Mouse (Mus musculus): ENCODE results near the gene Urgcp.

The Urgcp gene

DNA sequence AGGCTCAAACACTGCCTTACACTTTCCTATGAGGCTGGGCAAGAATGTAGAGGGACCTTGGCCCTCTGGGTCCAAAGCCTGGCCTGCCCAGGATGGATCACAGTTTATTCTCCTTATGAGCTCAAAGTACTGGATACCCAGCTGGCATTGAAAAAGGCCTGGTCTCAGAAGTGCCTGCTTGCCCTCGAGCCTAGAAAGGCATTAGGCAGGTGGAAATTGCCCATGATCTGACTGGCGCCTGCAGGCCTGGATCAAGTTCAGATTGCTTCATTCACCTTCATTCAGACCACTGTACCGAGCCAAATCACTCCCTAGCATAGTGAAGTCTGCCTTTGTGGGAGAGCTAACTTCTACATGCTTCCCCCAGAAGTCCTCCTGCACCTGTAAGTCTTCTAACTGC lies 22.3 kb downstream of the Urgcp start:
- no peak for TF ChIP-seq GATA4 (IDR thresholded peaks at IDR 0.05; ENCODE audit: insufficient replicate concordance, low read length)

DNA sequence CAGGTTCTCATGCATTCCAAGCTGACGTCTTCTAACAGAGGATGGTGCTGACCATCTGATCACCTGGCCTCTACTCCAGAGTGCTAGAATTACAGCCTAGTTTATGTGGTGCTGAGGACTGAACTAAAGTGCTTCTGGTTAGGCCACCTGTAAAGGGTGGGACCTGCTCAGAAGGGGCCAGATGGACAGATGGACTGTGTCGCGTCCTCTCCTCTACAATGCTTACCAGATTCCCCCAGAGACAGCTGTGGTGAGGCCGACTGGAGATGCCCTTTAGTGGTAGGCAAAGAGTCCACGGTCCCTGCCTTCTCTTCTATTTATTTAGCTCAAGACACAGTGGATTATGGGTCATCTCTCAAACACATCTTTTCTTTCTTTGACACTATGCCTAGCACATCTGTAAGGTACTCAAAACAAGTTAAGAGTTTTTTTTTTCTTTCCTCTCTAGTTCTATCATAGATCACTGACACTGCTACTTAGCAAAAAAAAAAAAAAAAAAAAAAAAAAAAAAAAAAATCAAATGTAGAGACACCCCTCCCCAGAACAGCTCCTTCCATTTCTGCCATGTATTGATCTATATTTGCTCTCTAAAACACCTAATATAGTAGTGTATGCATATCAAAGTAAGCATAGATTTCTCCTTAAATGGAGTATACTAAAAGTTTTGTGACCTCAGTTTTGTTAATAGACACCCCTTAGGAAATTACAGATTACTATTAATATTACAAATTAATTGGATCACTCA lies 23.1 kb downstream of the Urgcp start:
- no peak for TF ChIP-seq GATA4 (IDR thresholded peaks at IDR 0.05; ENCODE audit: insufficient replicate concordance, low read length)

- no peak for TF ChIP-seq GATA4 (IDR thresholded peaks at IDR 0.05; ENCODE audit: insufficient replicate concordance, low read length)
Measured at GRCm38 (mm10) chr11:5737137-5737536, 25.0 kb downstream of the Urgcp start.

DNA sequence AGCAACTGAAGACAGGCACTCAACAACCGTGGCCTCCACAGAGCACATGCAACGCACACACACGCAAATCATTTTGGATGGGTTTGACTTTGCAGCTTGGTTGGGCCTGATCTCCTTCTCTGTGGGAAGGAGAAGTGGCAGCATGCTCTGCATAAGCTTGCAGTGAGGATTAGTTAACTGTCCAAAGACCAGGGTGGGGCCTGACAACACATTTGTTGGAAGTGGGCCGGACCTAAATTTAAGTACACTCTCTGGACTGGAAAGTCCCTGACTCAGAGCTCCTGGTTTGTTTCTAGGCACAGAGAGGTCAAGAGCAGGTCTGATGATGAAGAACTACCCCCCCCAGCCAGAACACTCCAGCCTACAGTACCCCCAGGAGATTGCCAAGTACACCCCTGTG lies 27.9 kb downstream of the Urgcp start:
- TF ChIP-seq GATA4 (IDR thresholded peaks at IDR 0.05; ENCODE audit: insufficient replicate concordance, low read length) = no peak

GRCm38 (mm10) chr11:5732401-5732800 lies 29.8 kb downstream of the Urgcp start:
- no peak for TF ChIP-seq GATA4 (IDR thresholded peaks at IDR 0.05; ENCODE audit: insufficient replicate concordance, low read length)

DNA sequence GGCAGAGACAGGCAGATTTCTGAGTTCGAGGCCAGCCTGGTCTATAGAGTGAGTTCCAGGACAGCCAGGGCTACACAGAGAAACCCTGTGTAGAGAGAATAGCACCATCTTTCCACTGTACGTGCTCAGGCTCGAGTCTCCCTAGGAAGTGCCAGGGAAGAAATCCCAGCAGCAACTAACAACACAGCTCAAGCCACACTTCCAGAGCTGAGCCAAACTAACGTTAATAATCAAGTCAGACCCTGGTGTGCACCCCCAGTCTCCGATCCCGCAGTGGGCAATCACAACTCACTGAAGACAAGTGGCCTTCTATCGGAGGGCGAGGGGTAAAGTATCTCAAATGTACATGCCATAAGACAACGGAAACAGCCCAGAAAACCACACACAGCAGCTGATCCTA lies 32.6 kb downstream of the Urgcp start:
- no peak for TF ChIP-seq GATA4 (IDR thresholded peaks at IDR 0.05; ENCODE audit: insufficient replicate concordance, low read length)

DNA sequence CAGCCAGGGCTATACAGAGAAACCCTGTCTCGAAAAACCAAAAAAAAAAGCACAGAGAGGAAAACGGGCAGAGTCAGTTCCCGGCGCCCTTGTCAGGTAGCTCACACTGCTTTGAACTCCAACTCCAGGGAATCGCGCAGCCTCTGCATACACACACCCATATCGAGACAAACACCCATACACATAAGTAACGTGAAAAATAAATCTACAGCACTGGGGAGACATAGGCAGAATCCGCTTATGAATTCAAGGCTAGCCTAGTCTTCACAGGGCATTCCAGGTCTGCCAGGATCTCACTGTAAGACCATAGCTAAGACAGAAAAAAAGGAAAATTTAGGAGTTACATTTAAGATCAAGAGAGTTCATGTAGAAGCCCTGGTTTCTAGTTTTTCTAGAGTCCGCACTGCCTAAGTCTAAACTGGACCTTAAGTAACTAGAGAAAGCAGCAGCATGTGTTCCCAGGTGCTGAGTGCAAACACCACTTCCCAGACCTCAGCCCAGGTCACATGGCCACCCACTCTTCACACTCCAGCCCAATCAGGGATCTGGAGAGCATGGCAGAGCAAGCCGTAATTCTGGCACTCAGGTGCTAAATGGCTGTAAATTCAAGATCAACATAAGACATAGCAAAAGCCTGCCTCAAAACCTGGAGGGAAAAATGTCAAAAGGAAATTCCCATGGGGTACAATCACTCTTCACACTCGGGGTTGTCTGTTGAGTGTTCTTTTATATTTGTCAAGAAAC lies 43.4 kb downstream of the Urgcp start:
- TF ChIP-seq GATA4 (IDR thresholded peaks at IDR 0.05; ENCODE audit: insufficient replicate concordance, low read length) = no peak

DNA sequence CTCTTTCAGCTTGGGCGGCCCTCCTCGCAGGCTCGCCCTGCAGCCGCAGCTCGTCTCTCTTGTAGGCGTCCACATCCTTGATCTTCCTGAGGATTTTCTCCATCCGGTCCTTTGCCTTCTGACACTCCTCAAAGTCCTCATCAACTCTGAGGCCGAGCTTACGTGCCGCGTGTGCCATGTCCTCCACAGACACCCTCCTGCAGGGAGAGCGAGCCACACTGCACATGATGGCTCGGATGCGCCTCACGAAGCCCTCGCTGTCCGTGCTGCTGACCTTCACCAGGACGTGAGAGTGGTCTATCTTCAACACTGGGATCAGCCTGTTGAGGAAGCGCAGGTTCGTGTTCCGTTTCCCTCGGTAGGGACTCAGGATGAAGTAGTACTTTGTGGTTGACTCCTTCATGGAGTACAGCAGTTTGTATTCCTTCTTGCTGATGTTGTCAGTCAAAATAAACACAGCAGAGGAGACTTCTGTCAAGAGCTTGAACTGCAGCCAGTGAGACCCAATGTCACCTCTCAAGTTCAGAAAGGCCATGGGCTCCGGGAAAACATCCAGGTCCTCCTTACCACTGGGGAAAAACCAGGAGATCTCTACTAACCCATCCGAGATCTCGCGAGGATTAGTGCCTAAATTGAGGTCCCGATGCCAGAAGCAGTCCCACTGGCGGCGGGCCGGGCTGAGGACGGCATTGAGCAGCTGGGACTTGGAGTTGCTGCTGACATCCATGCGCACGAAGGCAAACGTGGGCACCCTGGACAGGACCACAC lies 45.1 kb downstream of the Urgcp start:
- no peak for TF ChIP-seq GATA4 (IDR thresholded peaks at IDR 0.05; ENCODE audit: insufficient replicate concordance, low read length)

DNA sequence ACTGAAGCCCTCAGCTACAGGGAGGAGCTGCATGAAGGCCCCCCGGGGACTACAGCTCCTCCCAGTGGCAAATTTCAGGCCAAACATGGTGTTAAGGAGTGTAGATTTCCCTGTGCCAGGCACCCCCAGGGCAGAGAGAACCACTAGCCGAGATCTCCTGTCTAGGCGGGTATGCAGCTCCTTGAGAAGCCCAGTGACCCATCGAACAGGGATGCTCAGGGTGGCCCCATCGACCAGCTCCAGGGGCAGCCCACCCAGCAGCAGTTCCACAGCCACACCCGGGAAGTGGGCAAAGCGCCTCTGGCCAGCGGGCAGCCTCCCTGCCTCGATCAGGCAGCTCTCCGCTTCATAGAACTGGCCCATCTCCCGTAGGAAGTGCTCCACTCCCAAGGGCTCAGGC lies 45.9 kb downstream of the Urgcp start:
- TF ChIP-seq GATA4 (IDR thresholded peaks at IDR 0.05; ENCODE audit: insufficient replicate concordance, low read length) = no peak

- no peak for TF ChIP-seq GATA4 (IDR thresholded peaks at IDR 0.05; ENCODE audit: insufficient replicate concordance, low read length)
Measured at GRCm38 (mm10) chr11:5715630-5716105, 46.5 kb downstream of the Urgcp start, which contains the start of gene Mrps24. Mrps24 (minus strand) TSS chr11:5715680.

GRCm38 (mm10) chr11:5715179-5715578 lies 47.0 kb downstream of the Urgcp start:
- TF ChIP-seq GATA4 (IDR thresholded peaks at IDR 0.05; ENCODE audit: insufficient replicate concordance, low read length) = no peak

GRCm38 (mm10) chr11:5707530-5708353 lies 54.4 kb downstream of the Urgcp start:
- TF ChIP-seq GATA4 (IDR thresholded peaks at IDR 0.05; ENCODE audit: insufficient replicate concordance, low read length) = no peak; the same call in 1 of the 2 replicates

- TF ChIP-seq GATA4 (IDR thresholded peaks at IDR 0.05; ENCODE audit: insufficient replicate concordance, low read length) = no peak
Measured at GRCm38 (mm10) chr11:5706874-5707529, 55.2 kb downstream of the Urgcp start.

- TF ChIP-seq GATA4 (IDR thresholded peaks at IDR 0.05; ENCODE audit: insufficient replicate concordance, low read length) = no peak
Measured at GRCm38 (mm10) chr11:5705972-5706371, 56.2 kb downstream of the Urgcp start.

Measured in liver, adult (tissue).